Mouse (Mus musculus): ENCODE data around the gene Nrros.

The Nrros gene

GRCm38 (mm10) chr16:32160742-32161323 is 4.6 kb downstream of the Nrros start:
- DNase-seq (ENCODE audit: low spot score), result no peak

DNA sequence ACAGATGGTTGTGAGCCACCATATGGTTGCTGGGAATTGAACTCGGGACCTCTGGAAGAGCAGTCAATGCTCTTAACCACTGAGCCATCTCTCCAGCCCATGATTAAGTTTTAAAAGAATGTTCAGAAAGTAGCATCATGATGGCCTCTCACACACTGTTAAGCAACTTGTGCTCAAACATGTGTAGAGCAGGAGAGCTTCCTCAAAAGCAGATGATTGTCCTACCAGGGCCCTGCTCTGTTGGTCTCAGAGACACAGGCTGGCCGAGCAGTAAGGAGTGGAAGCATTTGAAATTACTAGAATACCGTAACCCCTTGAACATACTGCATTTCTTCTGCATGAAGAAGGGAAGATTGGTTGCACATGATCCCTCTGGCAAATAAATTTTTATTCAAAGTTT is 6.4 kb downstream of the Nrros start:
- DNase-seq (ENCODE audit: low spot score), result no peak

GRCm38 (mm10) chr16:32157369-32157768 is 8.0 kb downstream of the Nrros start:
- DNase-seq (ENCODE audit: low spot score), result no peak

DNA sequence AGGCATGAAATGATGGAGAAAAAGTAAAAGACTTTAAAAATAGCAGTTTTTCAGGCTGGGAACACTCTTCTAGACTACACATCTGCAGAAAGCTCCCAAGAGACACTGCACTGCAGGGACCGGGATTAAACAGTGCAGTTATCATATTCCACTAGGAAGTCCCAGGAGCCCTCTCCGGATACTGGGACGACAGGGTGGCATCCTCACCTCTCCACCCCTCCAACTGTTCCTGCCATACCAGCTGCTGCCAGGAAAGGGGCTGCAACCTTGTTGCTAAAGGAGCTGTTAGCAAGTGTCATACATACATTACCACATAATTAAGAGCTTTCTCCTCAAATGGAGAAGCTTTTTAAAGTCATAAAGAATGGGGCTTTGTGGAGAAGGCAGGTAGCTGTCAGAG is 8.7 kb downstream of the Nrros start:
- DNase-seq (ENCODE audit: low spot score), result no peak

GRCm38 (mm10) chr16:32154437-32154836 is 11.0 kb downstream of the Nrros start:
- DNase-seq (ENCODE audit: low spot score), result peak; percentile 64

DNA sequence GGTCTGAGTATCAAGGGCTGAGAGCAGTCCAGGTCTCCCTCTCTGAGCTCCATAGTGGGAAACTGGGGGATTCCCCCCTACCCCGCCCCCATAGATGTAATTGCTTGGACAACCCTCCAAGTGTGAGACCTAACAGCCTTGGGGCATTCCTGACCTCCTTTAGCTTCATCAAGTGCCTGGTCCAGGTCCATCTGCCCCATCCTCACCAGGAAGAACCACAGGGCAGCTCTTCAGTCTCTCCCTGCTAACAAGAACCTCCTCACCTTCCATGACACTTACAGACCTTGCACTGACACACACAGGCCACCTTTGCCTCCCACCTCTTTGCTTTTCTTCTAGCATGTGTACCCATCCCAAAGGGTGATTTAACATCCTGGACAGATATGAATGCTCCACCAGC is 11.4 kb downstream of the Nrros start:
- no peak for DNase-seq (ENCODE audit: low spot score)

- DNase-seq (ENCODE audit: low spot score), result no peak
Measured at GRCm38 (mm10) chr16:32147589-32148207, 17.7 kb downstream of the Nrros start.

- no peak for DNase-seq (ENCODE audit: low spot score)
Measured at GRCm38 (mm10) chr16:32144592-32144991, 20.8 kb downstream of the Nrros start.

GRCm38 (mm10) chr16:32143766-32144165 is 21.6 kb downstream of the Nrros start:
- DNase-seq (ENCODE audit: low spot score), result no peak

GRCm38 (mm10) chr16:32138954-32139353 is 26.4 kb downstream of the Nrros start:
- no peak for DNase-seq (ENCODE audit: low spot score)

DNA sequence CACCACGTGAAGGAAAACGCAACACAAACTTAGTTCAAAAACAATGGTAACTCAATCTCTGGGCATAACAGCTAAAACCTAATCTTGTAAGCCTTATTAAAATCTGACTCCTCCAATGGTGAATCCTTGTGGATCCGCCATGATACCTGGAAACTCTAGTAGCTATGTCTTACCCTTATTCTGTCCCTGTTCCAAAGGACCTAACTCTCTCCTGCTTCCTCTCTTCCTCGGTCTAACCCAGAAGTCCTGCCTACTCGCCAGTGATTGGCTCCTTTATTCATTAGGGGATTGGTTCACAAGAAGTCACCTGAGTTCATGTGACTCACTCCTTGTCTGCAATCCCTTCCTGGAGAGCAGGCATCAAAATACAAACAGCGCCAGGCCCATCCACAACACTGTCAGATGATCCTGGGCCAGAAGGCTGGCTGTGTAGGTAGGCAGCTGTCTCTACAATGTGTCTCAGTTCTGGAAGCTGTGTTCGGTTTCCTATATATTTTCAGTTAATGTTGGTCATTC is 29.5 kb downstream of the Nrros start:
- DNase-seq (ENCODE audit: low spot score), result no peak

DNA sequence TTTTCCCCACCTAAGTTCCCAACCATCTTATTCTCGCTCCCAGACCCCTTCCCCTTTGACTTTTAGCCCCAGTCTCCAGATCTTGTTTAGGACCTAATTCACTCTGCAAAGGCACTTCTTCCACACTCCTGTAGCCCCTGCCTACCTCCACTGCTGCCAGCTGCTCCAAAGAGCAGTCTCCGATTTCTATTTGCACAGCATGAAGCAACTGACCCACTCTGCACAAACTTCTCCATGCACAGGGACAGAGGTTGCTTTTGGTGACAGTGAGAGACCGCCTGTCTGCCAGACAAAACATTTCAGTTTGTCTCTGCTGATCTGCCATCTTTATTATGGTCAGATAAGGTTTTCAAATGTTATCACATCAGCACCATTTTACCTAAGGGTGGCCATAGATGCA is 32.2 kb downstream of the Nrros start:
- no peak for DNase-seq (ENCODE audit: low spot score)

GRCm38 (mm10) chr16:32130190-32130826 is 35.1 kb downstream of the Nrros start:
- no peak for DNase-seq (ENCODE audit: low spot score)

- DNase-seq (ENCODE audit: low spot score), result no peak
Measured at GRCm38 (mm10) chr16:32129449-32130189, 35.8 kb downstream of the Nrros start.

DNA sequence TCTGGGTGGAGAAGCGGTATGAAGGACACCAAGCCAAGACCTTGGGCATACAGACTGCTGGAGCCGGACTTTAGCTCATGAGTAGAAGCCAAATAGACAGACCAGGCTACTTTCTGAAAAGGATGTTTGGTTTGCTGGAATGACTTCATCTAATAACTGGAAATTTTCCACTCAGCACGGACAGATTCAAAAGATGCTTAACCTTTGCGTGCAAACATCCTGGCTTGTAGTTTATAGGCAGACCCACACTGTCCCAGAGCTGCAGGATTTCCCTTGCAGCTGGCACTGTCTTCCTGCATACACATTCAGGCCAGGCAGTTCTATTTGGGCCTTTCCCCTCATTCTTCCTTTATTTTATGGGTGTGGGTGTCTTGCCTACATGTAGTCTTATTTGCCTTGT is 38.3 kb downstream of the Nrros start:
- DNase-seq (ENCODE audit: low spot score), result no peak

DNA sequence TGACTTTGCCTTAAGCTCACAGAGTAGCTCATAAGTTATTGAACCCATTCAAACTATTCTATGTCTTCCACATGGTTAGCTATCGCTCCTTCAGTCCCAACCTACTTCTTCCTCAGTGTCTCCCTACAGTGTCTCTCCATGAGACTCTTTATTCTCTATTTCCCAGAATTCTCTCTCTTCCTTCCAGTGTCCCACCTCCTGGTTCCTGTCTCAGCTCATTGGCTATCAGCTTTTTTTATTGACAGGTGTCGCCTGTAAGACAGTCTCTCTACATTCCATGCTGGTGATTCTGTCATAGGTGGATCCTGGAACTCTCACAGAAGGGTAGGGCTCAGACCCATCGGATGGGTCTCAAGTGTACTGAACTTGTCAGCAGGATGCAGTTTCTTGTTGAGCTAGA is 40.0 kb downstream of the Nrros start:
- no peak for DNase-seq (ENCODE audit: low spot score)

DNA sequence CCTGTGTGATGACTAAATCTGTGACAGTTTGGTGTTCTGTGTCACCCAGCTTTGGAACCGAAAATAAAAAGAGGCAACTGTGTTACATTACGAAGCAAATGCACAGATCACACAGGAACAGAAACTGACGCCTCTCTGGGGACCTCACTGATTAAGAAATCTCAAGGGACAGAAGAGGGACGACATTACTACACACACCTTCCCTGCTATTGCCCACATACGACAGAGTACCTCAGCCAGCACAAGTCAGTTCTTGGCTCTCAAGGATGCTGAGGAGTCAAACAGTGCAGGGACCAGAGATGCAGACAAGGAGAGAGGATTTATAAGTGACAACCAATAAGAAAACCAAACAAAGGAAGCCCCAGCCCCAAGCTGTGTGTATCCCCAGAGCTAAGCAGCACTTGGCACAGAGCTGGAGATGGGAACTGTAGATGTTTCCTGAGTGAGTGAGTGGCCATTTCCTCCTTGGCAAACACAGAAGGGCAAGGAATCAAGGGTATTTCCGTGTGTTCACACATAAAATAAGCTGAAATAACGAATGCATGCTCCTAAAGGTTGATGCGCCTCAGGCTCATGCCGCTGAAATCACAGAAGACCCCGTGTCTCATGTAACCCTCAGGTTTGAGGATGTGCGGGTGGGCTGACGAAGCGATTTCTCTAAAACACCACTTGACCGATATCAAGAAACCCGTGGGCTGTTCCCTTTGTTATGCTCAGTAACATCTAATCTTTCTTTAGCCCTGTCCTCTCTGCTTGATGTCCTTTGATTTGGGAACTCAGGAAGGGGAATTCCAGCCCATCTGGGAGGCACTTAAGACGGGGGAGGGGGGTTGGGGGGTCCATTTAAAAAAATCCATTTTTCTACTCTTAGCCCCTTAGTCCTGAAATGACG is 40.7 kb downstream of the Nrros start:
- no peak for DNase-seq (ENCODE audit: low spot score)

- DNase-seq (ENCODE audit: low spot score), result no peak
Measured at GRCm38 (mm10) chr16:32124020-32124419, 41.4 kb downstream of the Nrros start.

DNA sequence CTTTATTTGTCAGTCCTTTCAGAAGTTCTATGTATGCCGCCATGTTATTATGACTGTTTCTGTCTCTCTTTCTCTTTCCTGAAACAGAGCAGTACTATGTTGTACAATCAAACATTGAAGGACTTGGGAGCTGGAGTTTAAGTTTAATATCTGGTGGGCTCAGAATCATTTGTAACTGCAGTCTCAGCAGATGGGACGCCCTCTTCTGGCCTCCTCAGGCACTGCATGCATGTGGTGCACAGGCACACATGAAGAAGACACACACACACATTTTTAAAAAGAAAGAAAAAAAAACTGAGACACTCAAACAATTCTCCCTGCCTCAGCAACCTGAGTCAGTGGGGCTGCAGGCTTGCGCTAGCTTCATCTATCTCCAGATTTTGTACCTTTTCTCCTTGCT is 44.9 kb downstream of the Nrros start:
- DNase-seq (ENCODE audit: low spot score), result no peak

DNA sequence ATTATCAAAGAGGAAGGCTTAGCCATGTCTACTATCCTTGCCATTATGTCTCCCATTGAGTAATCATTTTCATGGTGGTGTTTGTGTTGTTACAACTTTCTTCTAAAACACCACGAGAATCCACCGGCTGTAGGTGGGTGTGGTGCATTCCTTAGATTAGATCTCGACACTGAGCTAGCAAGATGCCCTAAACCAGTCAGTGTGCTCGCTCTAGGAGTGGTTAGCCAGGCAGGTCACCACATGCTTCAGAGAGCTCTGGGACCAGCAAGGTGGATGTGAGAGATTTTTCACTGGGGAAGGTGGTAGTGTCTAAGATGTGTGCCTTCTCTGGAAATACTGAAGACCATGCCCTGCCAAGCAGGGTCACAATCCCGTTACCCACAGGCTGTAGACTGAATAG is 49.2 kb downstream of the Nrros start:
- DNase-seq (ENCODE audit: low spot score), result no peak

DNA sequence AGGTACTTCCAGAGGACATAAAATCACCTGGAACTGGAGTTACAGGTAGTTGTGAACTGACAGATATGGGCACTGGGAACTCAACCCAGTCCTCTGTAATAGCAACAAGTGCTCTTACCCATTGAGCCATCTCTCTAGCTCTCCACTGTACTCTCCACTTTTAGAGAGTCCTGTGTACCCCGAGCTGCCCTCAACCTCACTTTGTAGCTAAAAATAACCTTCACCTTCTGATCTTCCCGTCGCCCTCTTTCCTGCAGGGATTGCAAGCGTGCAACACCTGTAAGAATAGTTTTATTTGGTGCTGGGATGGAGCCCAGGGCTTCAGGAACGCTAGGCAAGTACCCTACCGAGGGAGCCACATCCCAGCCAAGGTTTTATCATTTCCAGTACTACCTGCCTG is 49.6 kb downstream of the Nrros start:
- no peak for DNase-seq (ENCODE audit: low spot score)
